Mouse (Mus musculus): ENCODE data around the gene Myl10.

- TF ChIP-seq POLR2A (IDR thresholded peaks at IDR 0.05; ENCODE audit: low read depth, low read length) = no peak
- TF ChIP-seq CTCF (conservative IDR thresholded peaks at IDR 0.05 in 1 of 2, IDR thresholded peaks at IDR 0.05 in 1 of 2; ENCODE audit: low read depth in 2 of 2, low read length in 2 of 2) = no peak
- no peak for TF ChIP-seq EP300 (IDR thresholded peaks at IDR 0.05; ENCODE audit: low read length)
- no peak for TF ChIP-seq TCF12 (IDR thresholded peaks at IDR 0.05; ENCODE audit: low read depth, low read length)
- TF ChIP-seq CHD1 (IDR thresholded peaks at IDR 0.05; ENCODE audit: low read depth, low read length) = no peak
- no peak for TF ChIP-seq ZMIZ1 (IDR thresholded peaks at IDR 0.05; ENCODE audit: low read depth, low read length)
- no peak for TF ChIP-seq NELFE (IDR thresholded peaks at IDR 0.05; ENCODE audit: low read depth, low read length)
- TF ChIP-seq E2F4 (IDR thresholded peaks at IDR 0.05; ENCODE audit: insufficient replicate concordance, low read depth, low read length) = no peak
- no peak for TF ChIP-seq ZNF384 (IDR thresholded peaks at IDR 0.05; ENCODE audit: low read depth, low read length)
- no peak for TF ChIP-seq BHLHE40 (IDR thresholded peaks at IDR 0.05; ENCODE audit: low read depth, low read length)
- no peak for TF ChIP-seq UBTF (IDR thresholded peaks at IDR 0.05; ENCODE audit: low read depth, low read length)
- no peak for TF ChIP-seq SMC3 (IDR thresholded peaks at IDR 0.05; ENCODE audit: low read depth, low read length)
Measured at GRCm38 (mm10) chr5:136688841-136689240, 4.1 kb upstream of the Myl10 start.
